Mouse (Mus musculus): ENCODE data around the gene Tor3a. TPM values are rescaled to one million over a fixed set of nuclear protein-coding genes. Genes with fewer than 3 reads are reported as not detected.
A peak's percentile ranks its signal among the peaks of the same experiment; 100 is the strongest.

The Tor3a gene
- polyA plus RNA-seq, 1 experiment: 47.2 TPM

DNA sequence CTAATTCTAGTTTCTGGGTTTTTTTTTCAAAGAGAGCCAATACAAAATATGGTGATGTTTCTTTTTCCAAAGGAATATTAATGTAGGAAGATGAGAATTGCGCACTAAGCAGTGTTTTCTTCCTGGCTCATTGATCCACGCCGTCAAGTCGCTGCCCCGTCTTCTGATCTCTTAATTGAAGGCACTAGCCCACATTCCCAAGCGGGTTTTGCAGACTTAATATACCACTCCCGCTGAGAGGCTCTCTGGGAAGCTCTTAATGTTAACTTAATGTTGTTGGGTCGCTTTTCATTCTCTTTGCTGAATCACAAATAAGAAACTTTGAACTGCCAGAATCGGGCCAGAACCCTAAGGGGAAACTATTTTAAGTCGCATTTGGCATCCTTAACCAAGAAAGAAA, 30.1 kb downstream of the Tor3a start:
- TF ChIP-seq POLR2A (IDR thresholded peaks at IDR 0.05; ENCODE audit: control insufficient read depth, extremely low read depth, insufficient read depth, low read length, poor library complexity) (no peak), CTCF (IDR thresholded peaks at IDR 0.05; ENCODE audit: borderline replicate concordance, control insufficient read depth, extremely low read depth, insufficient read depth, low read length, poor library complexity) (no peak)
- H3K4me3 ChIP-seq (ENCODE audit: control insufficient read depth, insufficient read depth, low read length): no peak overlapping the region
- H3K4me1 ChIP-seq (replicated peaks; ENCODE audit: control insufficient read depth, insufficient read depth, low read length): no peaks in the 10 kb centered on the region
- 94% methylated on average over 10 of the region's 10 CpGs for WGBS
- H3K36me3 ChIP-seq (ENCODE audit: control insufficient read depth, insufficient read depth, low read length): peaks cover 15% of the 10 kb centered on the region
- DNase-seq: no peak
- no peaks in the 10 kb centered on the region for H3K27me3 ChIP-seq (ENCODE audit: control insufficient read depth, insufficient read depth, low read length)
- no peak overlapping the region for H3K27ac ChIP-seq (ENCODE audit: control insufficient read depth, insufficient read depth, low read length)

DNA sequence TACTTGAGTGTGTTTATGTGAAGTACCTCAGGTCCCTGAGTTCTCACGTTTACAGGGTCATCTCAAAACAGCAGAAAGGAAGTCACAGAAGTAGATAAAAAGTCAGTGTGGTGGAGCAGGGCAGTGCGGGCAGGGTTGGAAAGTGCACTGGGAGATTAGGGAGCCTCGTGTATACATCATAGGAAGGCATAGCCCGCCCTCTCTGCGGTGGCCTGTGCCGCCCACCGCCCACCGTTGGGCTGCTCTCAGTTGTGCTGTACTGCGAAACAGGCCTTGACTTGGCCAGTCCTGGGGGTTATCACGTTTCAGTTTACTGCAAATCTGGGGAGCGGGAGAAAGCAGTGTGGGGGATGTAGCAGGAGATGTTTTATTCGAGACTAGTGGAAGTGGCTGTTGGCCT, 31.3 kb downstream of the Tor3a start:
- no peak for TF ChIP-seq POLR2A (IDR thresholded peaks at IDR 0.05; ENCODE audit: control insufficient read depth, extremely low read depth, insufficient read depth, low read length, poor library complexity)
- TF ChIP-seq CTCF (IDR thresholded peaks at IDR 0.05; ENCODE audit: borderline replicate concordance, control insufficient read depth, extremely low read depth, insufficient read depth, low read length, poor library complexity): no peak
- H3K27me3 ChIP-seq (ENCODE audit: control insufficient read depth, insufficient read depth, low read length): no peaks in the 10 kb centered on the region
- WGBS: 86% methylated on average over 12 of the region's 12 CpGs
- H3K4me3 ChIP-seq (ENCODE audit: control insufficient read depth, insufficient read depth, low read length): no peak overlapping the region
- peaks cover 15% of the 10 kb centered on the region for H3K36me3 ChIP-seq (ENCODE audit: control insufficient read depth, insufficient read depth, low read length)
- H3K4me1 ChIP-seq (replicated peaks; ENCODE audit: control insufficient read depth, insufficient read depth, low read length): no peaks in the 10 kb centered on the region
- H3K27ac ChIP-seq (ENCODE audit: control insufficient read depth, insufficient read depth, low read length): no peak overlapping the region
- DNase-seq: no peak

GRCm38 (mm10) chr1:156641808-156642207, 32.3 kb downstream of the Tor3a start:
- peaks cover 15% of the 10 kb centered on the region for H3K36me3 ChIP-seq (ENCODE audit: control insufficient read depth, insufficient read depth, low read length)
- TF ChIP-seq CTCF (IDR thresholded peaks at IDR 0.05; ENCODE audit: borderline replicate concordance, control insufficient read depth, extremely low read depth, insufficient read depth, low read length, poor library complexity) (no peak), POLR2A (IDR thresholded peaks at IDR 0.05; ENCODE audit: control insufficient read depth, extremely low read depth, insufficient read depth, low read length, poor library complexity) (no peak)

DNA sequence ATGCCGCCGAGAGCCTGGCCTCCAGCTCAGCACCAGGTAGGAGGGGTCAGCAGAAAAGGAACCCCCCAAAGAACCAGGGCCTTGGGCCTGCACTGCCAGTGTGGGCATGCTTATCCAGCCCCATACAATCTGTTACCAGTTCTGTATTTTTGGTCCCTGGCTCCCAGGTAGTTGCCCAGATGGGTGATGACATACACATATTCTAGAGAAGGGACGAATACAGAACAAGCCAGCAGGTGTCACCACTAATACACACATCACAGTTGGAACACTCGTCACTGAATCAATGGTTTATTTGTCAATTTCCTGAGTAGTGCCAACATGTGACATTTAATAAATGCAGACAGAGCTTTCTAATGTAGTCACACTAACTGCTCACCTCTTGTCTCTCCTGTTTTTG, 33.6 kb downstream of the Tor3a start:
- Histone ChIP-seq H3K4me1 (replicated peaks; ENCODE audit: control insufficient read depth, insufficient read depth, low read length) (no peaks in the 10 kb centered on the region), H3K36me3 (ENCODE audit: control insufficient read depth, insufficient read depth, low read length) (peaks cover 17% of the 10 kb centered on the region), H3K27me3 (ENCODE audit: control insufficient read depth, insufficient read depth, low read length) (no peaks in the 10 kb centered on the region), H3K27ac (ENCODE audit: control insufficient read depth, insufficient read depth, low read length) (no peak overlapping the region), H3K4me3 (ENCODE audit: control insufficient read depth, insufficient read depth, low read length) (no peak overlapping the region)
- WGBS: 91% methylated on average over 4 of the region's 4 CpGs
- no peak for DNase-seq
- TF ChIP-seq CTCF (IDR thresholded peaks at IDR 0.05; ENCODE audit: borderline replicate concordance, control insufficient read depth, extremely low read depth, insufficient read depth, low read length, poor library complexity) (no peak), POLR2A (IDR thresholded peaks at IDR 0.05; ENCODE audit: control insufficient read depth, extremely low read depth, insufficient read depth, low read length, poor library complexity) (no peak)

More at GRCm38 (mm10) chr1:156641808-156642207, 32.3 kb downstream of the Tor3a start:
- H3K4me3 ChIP-seq (ENCODE audit: control insufficient read depth, insufficient read depth, low read length): no peak overlapping the region
- no peaks in the 10 kb centered on the region for H3K27me3 ChIP-seq (ENCODE audit: control insufficient read depth, insufficient read depth, low read length)
- 94% methylated on average over 10 of the region's 10 CpGs for WGBS
- no peaks in the 10 kb centered on the region for H3K4me1 ChIP-seq (replicated peaks; ENCODE audit: control insufficient read depth, insufficient read depth, low read length)
- no peak for DNase-seq
- no peak overlapping the region for H3K27ac ChIP-seq (ENCODE audit: control insufficient read depth, insufficient read depth, low read length)

- Histone ChIP-seq H3K36me3 (ENCODE audit: control insufficient read depth, insufficient read depth, low read length) (peaks cover 27% of the 10 kb centered on the region), H3K4me3 (ENCODE audit: control insufficient read depth, insufficient read depth, low read length) (no peak overlapping the region), H3K27me3 (ENCODE audit: control insufficient read depth, insufficient read depth, low read length) (no peaks in the 10 kb centered on the region), H3K27ac (ENCODE audit: control insufficient read depth, insufficient read depth, low read length) (no peak overlapping the region), H3K4me1 (replicated peaks; ENCODE audit: control insufficient read depth, insufficient read depth, low read length) (no peaks in the 10 kb centered on the region)
- 98% methylated on average over 5 of the region's 5 CpGs for WGBS
- no peak for DNase-seq
- TF ChIP-seq POLR2A (IDR thresholded peaks at IDR 0.05; ENCODE audit: control insufficient read depth, extremely low read depth, insufficient read depth, low read length, poor library complexity) (no peak), CTCF (IDR thresholded peaks at IDR 0.05; ENCODE audit: borderline replicate concordance, control insufficient read depth, extremely low read depth, insufficient read depth, low read length, poor library complexity) (no peak)
These were observed 34.7 kb downstream of the Tor3a start for GRCm38 (mm10) chr1:156639455-156639854.

DNA sequence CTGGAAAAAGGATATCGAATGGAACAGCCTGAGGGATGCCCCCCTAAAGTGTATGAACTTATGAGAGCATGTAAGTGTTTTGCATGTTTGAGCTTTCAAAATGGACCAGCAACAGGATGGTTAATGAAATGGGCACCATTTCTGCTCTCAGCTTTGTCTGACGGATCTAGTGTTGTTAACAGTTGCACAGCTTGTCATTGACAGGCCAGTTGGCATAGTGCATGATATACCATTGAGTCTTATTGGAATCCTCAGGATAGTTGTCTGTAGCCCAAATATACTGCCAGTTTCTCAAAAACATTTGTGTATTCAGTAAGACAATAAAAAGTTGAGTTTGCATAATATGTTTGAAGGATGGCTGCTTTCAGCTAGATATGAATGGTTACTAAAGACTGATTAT, 39.0 kb downstream of the Tor3a start:
- Histone ChIP-seq H3K27ac (ENCODE audit: control insufficient read depth, insufficient read depth, low read length) (no peak overlapping the region), H3K4me3 (ENCODE audit: control insufficient read depth, insufficient read depth, low read length) (no peak overlapping the region), H3K4me1 (replicated peaks; ENCODE audit: control insufficient read depth, insufficient read depth, low read length) (no peaks in the 10 kb centered on the region), H3K36me3 (ENCODE audit: control insufficient read depth, insufficient read depth, low read length) (peaks cover 50% of the 10 kb centered on the region), H3K27me3 (ENCODE audit: control insufficient read depth, insufficient read depth, low read length) (no peaks in the 10 kb centered on the region)
- WGBS: 91% methylated on average over 2 of the region's 2 CpGs
- TF ChIP-seq POLR2A (IDR thresholded peaks at IDR 0.05; ENCODE audit: control insufficient read depth, extremely low read depth, insufficient read depth, low read length, poor library complexity) (no peak), CTCF (IDR thresholded peaks at IDR 0.05; ENCODE audit: borderline replicate concordance, control insufficient read depth, extremely low read depth, insufficient read depth, low read length, poor library complexity) (no peak)
- no peak for DNase-seq

- Histone ChIP-seq H3K4me1 (replicated peaks; ENCODE audit: control insufficient read depth, insufficient read depth, low read length) (no peaks in the 10 kb centered on the region), H3K36me3 (ENCODE audit: control insufficient read depth, insufficient read depth, low read length) (peaks cover 56% of the 10 kb centered on the region), H3K4me3 (ENCODE audit: control insufficient read depth, insufficient read depth, low read length) (no peak overlapping the region), H3K27ac (ENCODE audit: control insufficient read depth, insufficient read depth, low read length) (no peak overlapping the region), H3K27me3 (ENCODE audit: control insufficient read depth, insufficient read depth, low read length) (no peaks in the 10 kb centered on the region)
- WGBS: 84% methylated on average over 10 of the region's 10 CpGs
- peak; percentile 25 for DNase-seq
- TF ChIP-seq POLR2A (IDR thresholded peaks at IDR 0.05; ENCODE audit: control insufficient read depth, extremely low read depth, insufficient read depth, low read length, poor library complexity) (no peak), CTCF (IDR thresholded peaks at IDR 0.05; ENCODE audit: borderline replicate concordance, control insufficient read depth, extremely low read depth, insufficient read depth, low read length, poor library complexity) (0 out of 2 replicates have a peak, but pooled peaks have one; percentile 25)
These were observed 41.1 kb downstream of the Tor3a start for GRCm38 (mm10) chr1:156633095-156633494.
